Mouse (Mus musculus) stomach, embryonic 16.5 days (tissue): ENCODE results near the gene Rgs3. TPM values are rescaled to one million over a fixed set of nuclear protein-coding genes. Genes with fewer than 3 reads are reported as not detected.

ENCODE experiments used
- ATAC-seq: fragments of 200-750 bp; cut with Nextera tagmentation; 2 replicates; pipeline ENCODE4 v1.8.0; 2017; ENCODE audit warnings: moderate number of reproducible peaks, moderate TSS enrichment; ENCODE audit not compliant: insufficient read depth, low FRiP score
- H3K27ac ChIP-seq: fragments of 300-500 bp; sonication (generic); 2 replicates; pipeline ENCODE4 v1.5.1; 2014; ENCODE audit warnings: low read length
- H3K27me3 ChIP-seq: fragments of 300-500 bp; sonication (generic); 2 replicates; pipeline ENCODE4 v1.6.1; 2014; ENCODE audit warnings: low read length, control low read depth, mixed read lengths; ENCODE audit not compliant: control insufficient read depth, insufficient read depth
- H3K36me3 ChIP-seq: fragments of 300-500 bp; sonication (generic); 2 replicates; pipeline ENCODE4 v1.6.1; 2014; ENCODE audit warnings: low read length; ENCODE audit not compliant: control insufficient read depth, insufficient read depth
- H3K4me1 ChIP-seq: fragments of 300-500 bp; sonication (generic); 2 replicates; pipeline ENCODE4 v1.6.1; 2014; ENCODE audit warnings: low read length, control low read depth, mixed read lengths; ENCODE audit not compliant: control insufficient read depth, insufficient read depth
- H3K4me2 ChIP-seq: fragments of 300-500 bp; sonication (generic); 2 replicates; pipeline ENCODE4 v1.6.1; 2014; ENCODE audit warnings: low read depth, low read length, mixed read lengths
- H3K4me3 ChIP-seq: fragments of 300-500 bp; sonication (generic); replicated peaks from 2 replicates; pipeline ENCODE4 v1.5.1; 2014; ENCODE audit warnings: mild to moderate bottlenecking, low read length
- H3K9ac ChIP-seq: fragments of 300-500 bp; sonication (generic); 2 replicates; pipeline ENCODE4 v1.6.1; 2014; ENCODE audit warnings: low read length
- H3K9me3 ChIP-seq: fragments of 300-500 bp; sonication (generic); replicated peaks from 2 replicates; pipeline ENCODE4 v1.6.1; 2016; ENCODE audit warnings: low read length, control low read depth; ENCODE audit not compliant: control insufficient read depth
- WGBS: fragments of 180-500 bp; shearing (Covaris S2); extraction: QIAGEN DNeasy Blood & Tissue Kit; methylation state at CpG from one replicate; pipeline ENCODE4 v1.1.7; 2014; 5-methylcytosine and 5-hydroxymethylcytosine counted together
- polyA plus RNA-seq: library from polyadenylated mRNA; unstranded; fragments of >200 nt; fragmentation: Nextera tagmentation; extraction: Ambion mirVana; gene quantifications from 2 replicates; pipeline ENCODE4 v1.2.1, GENCODE M21; 2015

Gene Rgs3
- polyA plus RNA-seq, 1 experiment from 2014 or later: 55.2 TPM

- peak overlapping the region; percentile 41; the same call in 1 of the 2 replicates for H3K27ac ChIP-seq
- H3K9ac ChIP-seq: no peak overlapping the region
- no peaks in the 10 kb centered on the region for H3K9me3 ChIP-seq
- H3K4me1 ChIP-seq: peaks cover 22% of the 10 kb centered on the region
- WGBS: 73% methylated on average over 7 of the region's 7 CpGs
- H3K4me2 ChIP-seq: no peak overlapping the region
- H3K4me3 ChIP-seq: no peak overlapping the region
- no peaks in the 10 kb centered on the region for H3K36me3 ChIP-seq
- no peaks in the 10 kb centered on the region for H3K27me3 ChIP-seq
- ATAC-seq: no peak
Measured at GRCm38 (mm10) chr4:62606905-62607304, 47.3 kb downstream of the Rgs3 start.

GRCm38 (mm10) chr4:62607345-62607744 is 47.7 kb downstream of the Rgs3 start:
- ATAC-seq: 0 out of 2 replicates have a peak, but pooled peaks have one; percentile 45

GRCm38 (mm10) chr4:62607805-62608204 is 48.2 kb downstream of the Rgs3 start:
- Histone ChIP-seq H3K27ac (no peak overlapping the region; the same call in 1 of the 2 replicates), H3K27me3 (no peaks in the 10 kb centered on the region), H3K9me3 (no peaks in the 10 kb centered on the region), H3K4me3 (no peak overlapping the region), H3K9ac (peak overlapping the region; percentile 26; the same call in 1 of the 2 replicates), H3K4me2 (no peak overlapping the region), H3K36me3 (no peaks in the 10 kb centered on the region), H3K4me1 (peaks cover 26% of the 10 kb centered on the region)
- WGBS: 84% methylated on average over 6 of the region's 6 CpGs
- no peak for ATAC-seq

More at GRCm38 (mm10) chr4:62607345-62607744, 47.7 kb downstream of the Rgs3 start:
- Histone ChIP-seq H3K27me3 (no peaks in the 10 kb centered on the region), H3K27ac (peak overlapping the region; percentile 41; the same call in 1 of the 2 replicates), H3K4me1 (peaks cover 22% of the 10 kb centered on the region), H3K9ac (peak overlapping the region; percentile 26; the same call in 1 of the 2 replicates), H3K36me3 (no peaks in the 10 kb centered on the region), H3K4me2 (no peak overlapping the region), H3K9me3 (no peaks in the 10 kb centered on the region), H3K4me3 (no peak overlapping the region)
- WGBS: 42% methylated on average over 9 of the region's 9 CpGs

- no peaks in the 10 kb centered on the region for H3K27me3 ChIP-seq
- no peak overlapping the region for H3K9ac ChIP-seq
- H3K4me2 ChIP-seq: no peak overlapping the region
- no peak for ATAC-seq
- H3K36me3 ChIP-seq: no peaks in the 10 kb centered on the region
- H3K27ac ChIP-seq: no peak overlapping the region
- 81% methylated on average over 4 of the region's 4 CpGs for WGBS
- peaks cover 34% of the 10 kb centered on the region for H3K4me1 ChIP-seq
- no peak overlapping the region for H3K4me3 ChIP-seq
- H3K9me3 ChIP-seq: no peaks in the 10 kb centered on the region
Measured at GRCm38 (mm10) chr4:62609333-62609732, 49.7 kb downstream of the Rgs3 start.

GRCm38 (mm10) chr4:62610142-62610675 is 50.6 kb downstream of the Rgs3 start:
- Histone ChIP-seq H3K4me2 (no peak overlapping the region), H3K27ac (peak overlapping the region; percentile 53), H3K27me3 (no peaks in the 10 kb centered on the region), H3K4me3 (no peak overlapping the region), H3K4me1 (peaks cover 33% of the 10 kb centered on the region), H3K9me3 (no peaks in the 10 kb centered on the region), H3K9ac (0 out of 2 replicates have a peak overlapping the region, but pooled peaks have one; percentile 16), H3K36me3 (no peaks in the 10 kb centered on the region)
- WGBS: 40% methylated on average over 16 of the region's 16 CpGs
- peak; percentile 52 for ATAC-seq

- Histone ChIP-seq H3K9me3 (no peaks in the 10 kb centered on the region), H3K4me3 (no peak overlapping the region), H3K9ac (0 out of 2 replicates have a peak overlapping the region, but pooled peaks have one; percentile 12), H3K4me2 (no peak overlapping the region), H3K27me3 (no peaks in the 10 kb centered on the region), H3K27ac (peak overlapping the region; percentile 83), H3K36me3 (no peaks in the 10 kb centered on the region), H3K4me1 (peaks cover 27% of the 10 kb centered on the region)
- ATAC-seq: peak; percentile 41; the same call in 1 of the 2 replicates
- WGBS: 37% methylated on average over 22 of the region's 22 CpGs
Measured at GRCm38 (mm10) chr4:62612601-62613501, 53.2 kb downstream of the Rgs3 start.

GRCm38 (mm10) chr4:62613646-62614365 is 54.2 kb downstream of the Rgs3 start:
- Histone ChIP-seq H3K4me3 (no peak overlapping the region), H3K9ac (0 out of 2 replicates have a peak overlapping the region, but pooled peaks have one; percentile 12), H3K4me1 (peaks cover 30% of the 10 kb centered on the region), H3K27ac (peak overlapping the region; percentile 83), H3K27me3 (no peaks in the 10 kb centered on the region), H3K36me3 (no peaks in the 10 kb centered on the region), H3K9me3 (no peaks in the 10 kb centered on the region), H3K4me2 (no peak overlapping the region)
- ATAC-seq: no peak
- WGBS: 65% methylated on average over 13 of the region's 13 CpGs

- Histone ChIP-seq H3K36me3 (no peaks in the 10 kb centered on the region), H3K27ac (no peak overlapping the region), H3K4me1 (peaks cover 23% of the 10 kb centered on the region), H3K4me2 (no peak overlapping the region), H3K27me3 (no peaks in the 10 kb centered on the region), H3K9me3 (no peaks in the 10 kb centered on the region), H3K9ac (no peak overlapping the region), H3K4me3 (no peak overlapping the region)
- 69% methylated on average over 9 of the region's 9 CpGs for WGBS
- ATAC-seq: no peak
Measured at GRCm38 (mm10) chr4:62617856-62618440, 58.3 kb downstream of the Rgs3 start.
